Mouse (Mus musculus) midbrain, postnatal 0 days (tissue): ENCODE results near the gene Apom. TPM values are rescaled to one million over a fixed set of nuclear protein-coding genes. Genes with fewer than 3 reads are reported as not detected.

Source experiments
- ATAC-seq: fragments of 200-750 bp; cut with Nextera tagmentation; 2 replicates; pipeline ENCODE4 v1.8.0; 2017; ENCODE audit warnings: moderate number of reproducible peaks, mild to moderate bottlenecking, moderate TSS enrichment, moderate library complexity; ENCODE audit not compliant: low FRiP score
- DNase-seq: peaks from one replicate; pipeline ENCODE4 v3.0.0-alpha.2; 2015; ENCODE audit warnings: low spot score
- H3K27ac ChIP-seq: fragments of 300-500 bp; sonication (generic); 2 replicates; pipeline ENCODE4 v1.5.1; 2014; ENCODE audit warnings: low read depth, mild to moderate bottlenecking, low read length, mixed read lengths
- H3K27me3 ChIP-seq: fragments of 300-500 bp; sonication (generic); 2 replicates; pipeline ENCODE4 v1.6.1; 2014; ENCODE audit warnings: low read length, control low read depth, mixed read lengths; ENCODE audit not compliant: insufficient read depth
- H3K36me3 ChIP-seq: fragments of 300-500 bp; sonication (generic); 2 replicates; pipeline ENCODE4 v1.6.1; 2014; ENCODE audit warnings: low read length, control low read depth, mixed read lengths; ENCODE audit not compliant: insufficient read depth
- H3K4me1 ChIP-seq: fragments of 300-500 bp; sonication (generic); 2 replicates; pipeline ENCODE4 v1.6.1; 2014; ENCODE audit warnings: mild to moderate bottlenecking, control low read depth, antibody characterized with exemption, low read length, mixed read lengths; ENCODE audit not compliant: insufficient read depth
- H3K4me2 ChIP-seq: fragments of 300-500 bp; sonication (generic); 2 replicates; pipeline ENCODE4 v1.6.1; 2014; ENCODE audit warnings: low read depth, mild to moderate bottlenecking, low read length, mixed read lengths; ENCODE audit not compliant: poor library complexity, severe bottlenecking
- H3K4me3 ChIP-seq: fragments of 300-500 bp; sonication (generic); 2 replicates; pipeline ENCODE4 v1.5.1; 2014; ENCODE audit warnings: low read depth, mild to moderate bottlenecking, low read length, moderate library complexity
- H3K9ac ChIP-seq: fragments of 300-500 bp; sonication (generic); replicated peaks from 2 replicates; pipeline ENCODE4 v1.6.1; 2014; ENCODE audit warnings: mild to moderate bottlenecking, low read length, moderate library complexity, mixed read lengths; ENCODE audit not compliant: poor library complexity, severe bottlenecking
- H3K9me3 ChIP-seq: fragments of 300-500 bp; sonication (generic); 2 replicates; pipeline ENCODE4 v1.6.1; 2016; ENCODE audit warnings: low read length, control low read depth
- CTCF ChIP-seq: IDR thresholded peaks from 2 replicates; pipeline ENCODE4 v1.5.1; 2016; ENCODE audit warnings: antibody characterized with exemption, mild to moderate bottlenecking
- WGBS: fragments of 180-500 bp; shearing (Covaris S2); extraction: QIAGEN DNeasy Blood & Tissue Kit; methylation state at CpG from one replicate; pipeline ENCODE4 v1.1.7; 2014; 5-methylcytosine and 5-hydroxymethylcytosine counted together
- polyA plus RNA-seq: library from polyadenylated mRNA; unstranded; fragments of >200 nt; fragmentation: Nextera tagmentation; extraction: Ambion mirVana; gene quantifications from 2 replicates; pipeline ENCODE4 v1.2.1, GENCODE M21; 2015
- total RNA-seq: library from RNA; depleted of rRNA; stranded (reverse); fragments of >200 nt; gene quantifications from 2 replicates; pipeline ENCODE4 v1.2.3, GENCODE M21; 2014

Apom gene
- total and polyA plus RNA-seq, 2 experiments from 2014 or later: 0.44 TPM; not detected in 1

GRCm38 (mm10) chr17:35147922-35148639, 16.2 kb upstream of the Apom start:
- Histone ChIP-seq H3K27me3 (no peaks in the 10 kb centered on the region), H3K4me3 (no peak overlapping the region), H3K9ac (no peak overlapping the region), H3K27ac (no peak overlapping the region; the same call in 1 of the 2 replicates), H3K9me3 (no peaks in the 10 kb centered on the region), H3K36me3 (peaks cover 81% of the 10 kb centered on the region), H3K4me1 (no peaks in the 10 kb centered on the region), H3K4me2 (no peak overlapping the region)
- no peak for ATAC-seq
- DNase-seq: no peak
- TF ChIP-seq CTCF: no peak
- WGBS: 61% methylated on average over 5 of the region's 5 CpGs

- 56% methylated on average over 3 of the region's 3 CpGs for WGBS
Observed at GRCm38 (mm10) chr17:35147348-35147747, 15.5 kb upstream of the Apom start.

GRCm38 (mm10) chr17:35146139-35146538, 14.3 kb upstream of the Apom start:
- Histone ChIP-seq H3K9me3 (no peaks in the 10 kb centered on the region), H3K4me1 (no peaks in the 10 kb centered on the region), H3K9ac (no peak overlapping the region; the same call in 1 of the 2 replicates), H3K4me2 (no peak overlapping the region), H3K4me3 (no peak overlapping the region), H3K27me3 (no peaks in the 10 kb centered on the region), H3K27ac (no peak overlapping the region), H3K36me3 (peaks cover 83% of the 10 kb centered on the region)
- no peak for TF ChIP-seq CTCF
- WGBS: 87% methylated on average over 5 of the region's 5 CpGs
- DNase-seq: no peak
- no peak for ATAC-seq

More at GRCm38 (mm10) chr17:35147348-35147747, 15.5 kb upstream of the Apom start:
- H3K36me3 ChIP-seq: peaks cover 81% of the 10 kb centered on the region
- no peaks in the 10 kb centered on the region for H3K4me1 ChIP-seq
- H3K4me3 ChIP-seq: no peak overlapping the region
- H3K4me2 ChIP-seq: no peak overlapping the region
- H3K27ac ChIP-seq: no peak overlapping the region
- DNase-seq (no peak), ATAC-seq (no peak)
- no peak overlapping the region for H3K9ac ChIP-seq
- no peaks in the 10 kb centered on the region for H3K27me3 ChIP-seq
- no peak for TF ChIP-seq CTCF
- H3K9me3 ChIP-seq: no peaks in the 10 kb centered on the region

GRCm38 (mm10) chr17:35141971-35142370, 10.1 kb upstream of the Apom start:
- no peak for ATAC-seq
- Histone ChIP-seq H3K4me1 (no peaks in the 10 kb centered on the region), H3K4me2 (no peak overlapping the region), H3K27me3 (no peaks in the 10 kb centered on the region), H3K9me3 (no peaks in the 10 kb centered on the region), H3K9ac (no peak overlapping the region), H3K4me3 (no peak overlapping the region), H3K36me3 (peaks cover 84% of the 10 kb centered on the region), H3K27ac (no peak overlapping the region)
- no peak for DNase-seq
- no peak for TF ChIP-seq CTCF
- WGBS: 84% methylated on average over 6 of the region's 6 CpGs

- H3K4me3 ChIP-seq: no peak overlapping the region
- H3K9me3 ChIP-seq: no peaks in the 10 kb centered on the region
- H3K4me1 ChIP-seq: no peaks in the 10 kb centered on the region
- DNase-seq: no peak
- no peak overlapping the region for H3K9ac ChIP-seq
- no peaks in the 10 kb centered on the region for H3K27me3 ChIP-seq
- 83% methylated on average over 16 of the region's 16 CpGs for WGBS
- H3K27ac ChIP-seq: no peak overlapping the region
- TF ChIP-seq CTCF: no peak
- ATAC-seq: no peak
- H3K36me3 ChIP-seq: peaks cover 70% of the 10 kb centered on the region
- no peak overlapping the region for H3K4me2 ChIP-seq
Observed at GRCm38 (mm10) chr17:35140490-35140996, 8.7 kb upstream of the Apom start.

GRCm38 (mm10) chr17:35139269-35139668, 7.4 kb upstream of the Apom start:
- DNase-seq (no peak), ATAC-seq (no peak)
- H3K27me3 ChIP-seq: no peaks in the 10 kb centered on the region
- no peak overlapping the region for H3K4me2 ChIP-seq
- peaks cover 57% of the 10 kb centered on the region for H3K36me3 ChIP-seq
- no peaks in the 10 kb centered on the region for H3K9me3 ChIP-seq
- H3K4me1 ChIP-seq: no peaks in the 10 kb centered on the region
- no peak for TF ChIP-seq CTCF
- H3K27ac ChIP-seq: no peak overlapping the region
- H3K4me3 ChIP-seq: no peak overlapping the region
- 98% methylated on average over 3 of the region's 3 CpGs for WGBS
- no peak overlapping the region for H3K9ac ChIP-seq
